Mouse (Mus musculus): ENCODE measurements around the gene Scn4b.

- no peak for TF ChIP-seq CTCF (IDR thresholded peaks at IDR 0.05; ENCODE audit: borderline replicate concordance, extremely low read depth, insufficient read depth, insufficient read length)
- no peak for TF ChIP-seq POLR2A (IDR thresholded peaks at IDR 0.05; ENCODE audit: borderline replicate concordance, extremely low read depth, insufficient read depth, insufficient read length, poor library complexity, severe bottlenecking)
Measured at GRCm38 (mm10) chr9:45142686-45143085, 4.5 kb downstream of the Scn4b start.
